Mouse (Mus musculus): Measurements from ENCODE around the gene A1bg.

DNA sequence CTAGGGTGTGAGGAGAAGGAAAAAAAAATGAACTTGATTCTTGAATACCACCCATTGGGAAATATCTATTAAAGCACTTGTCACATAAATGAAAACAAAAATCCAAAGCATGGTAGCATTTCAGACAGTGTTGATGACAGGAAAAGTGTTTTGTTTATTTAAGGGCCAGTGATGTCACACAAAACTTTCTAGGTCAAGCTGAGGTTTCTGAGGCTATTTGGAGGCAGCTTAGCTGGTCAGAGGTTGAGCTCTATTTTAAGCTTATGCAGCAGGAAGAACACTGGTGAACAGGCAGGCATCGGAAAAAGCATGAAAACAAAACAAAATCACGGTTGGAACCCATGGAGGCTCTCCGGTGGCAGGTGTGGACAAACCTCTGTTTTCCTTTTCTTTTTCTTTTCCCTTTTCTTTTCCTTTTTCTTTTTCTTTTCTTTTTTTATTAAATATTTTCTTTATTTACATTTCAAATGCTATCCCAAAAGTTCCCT, 29.8 kb downstream of the A1bg start:
- TF ChIP-seq CTCF (IDR thresholded peaks at IDR 0.05; ENCODE audit: borderline replicate concordance, insufficient read depth, low read depth, low read length) (no peak), POLR2A (IDR thresholded peaks at IDR 0.05; ENCODE audit: borderline replicate concordance, insufficient read depth, low read length) (no peak)
